Mouse (Mus musculus) megakaryocyte, adult 5-6 weeks (primary cell): ENCODE measurements around the gene Prn. TPM values are rescaled to one million over a fixed set of nuclear protein-coding genes. Genes with fewer than 3 reads are reported as not detected.
A peak's percentile ranks its signal among the peaks of the same experiment; 100 is the strongest.

Experiments
- ATAC-seq: 2 replicates; pipeline ENCODE4 v1.8.0; 2016; ENCODE audit warnings: mild to moderate bottlenecking, inconsistent platforms; ENCODE audit not compliant: poor library complexity, severe bottlenecking
- total RNA-seq, 2 experiments: library from RNA; stranded (forward) in 1 of 2; stranded (reverse) in 1 of 2; fragments of 153-499, 151-499 nt in 1 of 2; fragments of 221-1000, 200-1000 nt in 1 of 2; gene quantifications; 2 replicates each; pipeline versions ENCODE4 v1.2.3 to v1.2.4; 2015 to 2017

Prn gene
- total RNA-seq, 2 experiments from 2014 or later, result not detected

DNA sequence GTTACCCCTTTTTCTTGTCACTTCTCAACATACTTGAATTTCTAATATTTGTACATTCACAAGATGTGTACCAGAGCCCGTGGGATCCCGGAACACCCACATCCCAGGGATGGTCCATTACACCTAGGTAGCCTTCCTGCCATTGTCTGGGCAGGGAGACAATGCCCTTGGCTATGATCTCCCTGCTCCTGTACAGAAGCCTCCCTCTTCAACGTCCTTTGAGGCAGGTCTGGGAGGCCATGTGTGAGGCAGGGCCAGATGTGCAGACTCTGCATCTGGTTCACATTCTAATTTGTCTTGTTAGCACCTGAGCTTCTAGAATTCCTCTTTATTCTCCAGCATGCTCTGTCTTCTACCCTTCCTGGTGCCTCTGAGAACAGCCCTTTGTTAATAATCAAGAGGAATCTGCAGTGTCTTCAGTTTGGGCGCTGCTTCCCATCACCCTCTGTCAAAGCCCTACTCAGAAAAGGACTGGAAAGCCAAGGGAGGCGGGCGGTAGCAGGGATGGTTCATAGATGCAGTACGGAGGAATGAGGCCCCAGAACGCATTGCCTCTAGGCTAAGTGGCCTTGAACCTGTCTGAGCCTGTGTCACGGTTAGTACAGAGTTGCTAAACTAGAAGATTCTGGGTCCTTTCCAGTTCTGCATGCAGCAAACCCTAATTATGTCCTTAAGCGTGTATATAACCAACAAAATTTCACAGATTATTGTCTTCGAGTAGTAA, 39.3 kb downstream of the Prn start:
- ATAC-seq, result no peak

DNA sequence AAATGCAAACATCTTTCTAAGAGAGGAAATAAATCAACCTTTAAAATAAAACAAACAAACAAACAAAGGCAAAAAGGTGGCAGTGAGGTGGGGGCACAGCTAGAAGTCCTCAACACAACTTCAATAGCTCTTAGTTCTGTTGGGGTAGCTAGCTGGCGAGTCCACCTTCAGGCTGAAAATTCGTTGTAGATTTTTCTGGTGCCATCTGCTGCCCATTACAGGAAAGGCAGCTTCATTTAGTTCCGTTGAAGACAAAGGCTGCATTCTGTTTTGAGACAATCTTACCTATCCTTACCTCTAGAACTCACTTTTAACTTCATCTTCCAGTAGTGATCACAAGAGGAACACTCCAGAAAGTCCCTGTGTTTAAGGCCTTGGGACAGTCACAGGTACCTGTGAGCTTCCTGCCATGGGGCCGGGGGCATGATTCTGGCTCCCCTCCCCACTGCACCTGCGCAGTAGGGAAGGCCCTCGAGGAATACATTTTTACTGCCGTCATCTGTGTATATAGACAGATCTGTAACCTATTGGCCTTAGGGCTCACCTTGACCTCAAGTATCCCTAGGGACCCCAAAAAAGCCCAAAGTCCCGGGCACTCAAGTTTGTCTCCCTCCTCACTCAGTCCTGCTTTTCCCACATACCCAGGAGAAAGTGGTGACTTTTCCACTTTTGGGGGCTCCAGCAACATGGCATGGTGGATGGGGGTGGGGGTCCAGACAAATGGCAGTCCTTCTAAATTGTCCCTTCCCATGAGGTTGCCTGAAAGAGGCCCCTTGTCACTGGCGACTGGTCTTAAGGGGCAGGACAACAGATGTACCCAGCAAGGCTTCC, 40.2 kb downstream of the Prn start:
- ATAC-seq, result peak; percentile 60; the same call in 1 of the 2 replicates

DNA sequence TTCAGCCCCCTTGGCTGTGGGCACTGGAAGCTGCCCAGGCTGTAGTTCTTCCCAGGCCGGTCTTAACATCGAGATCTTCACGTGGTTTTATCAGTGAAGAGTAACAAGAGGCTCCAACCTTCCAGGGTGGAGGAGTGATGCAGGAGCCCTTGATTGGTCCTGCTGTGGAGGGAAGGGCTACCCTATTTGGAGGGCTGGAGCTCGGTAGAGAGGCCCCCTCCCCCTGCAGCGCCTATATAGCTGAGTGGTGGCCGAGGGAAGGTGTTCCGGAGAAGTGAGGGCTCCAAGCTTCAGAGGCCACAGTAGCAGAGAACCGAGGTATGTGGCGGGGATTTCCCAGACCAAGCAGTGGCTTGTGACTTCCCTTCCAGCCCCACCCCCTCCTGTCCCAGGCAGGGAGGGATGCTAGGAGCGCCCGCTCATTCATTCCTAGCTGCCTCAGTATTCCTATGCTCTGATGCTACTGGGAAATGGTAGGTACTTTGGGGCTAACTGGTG, 40.9 kb downstream of the Prn start, which contains the start of gene Prnd:
Gene Prnd (plus strand): TSS at position 264 of the 498 bp plus-strand sequence.
- ATAC-seq, result no peak

DNA sequence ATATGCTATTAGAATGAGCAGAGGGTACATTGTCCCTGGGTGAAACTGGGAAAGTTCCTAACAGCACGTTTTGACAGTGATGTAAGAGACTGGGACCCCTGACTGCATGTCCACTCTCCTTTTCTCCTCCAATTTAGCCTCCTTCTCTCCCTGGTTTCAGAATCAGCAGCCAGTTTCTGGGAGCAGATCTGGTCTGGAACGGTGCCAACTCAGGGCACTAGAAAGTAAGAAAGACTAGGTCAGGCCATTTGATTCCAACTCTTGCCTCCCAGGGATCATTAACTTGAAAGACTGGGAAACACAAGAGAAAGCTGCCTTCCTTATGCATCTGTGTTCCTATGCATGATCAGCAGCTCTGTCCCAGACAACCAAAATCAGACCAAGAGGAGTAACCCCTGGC, 42.7 kb downstream of the Prn start:
- ATAC-seq, result no peak

DNA sequence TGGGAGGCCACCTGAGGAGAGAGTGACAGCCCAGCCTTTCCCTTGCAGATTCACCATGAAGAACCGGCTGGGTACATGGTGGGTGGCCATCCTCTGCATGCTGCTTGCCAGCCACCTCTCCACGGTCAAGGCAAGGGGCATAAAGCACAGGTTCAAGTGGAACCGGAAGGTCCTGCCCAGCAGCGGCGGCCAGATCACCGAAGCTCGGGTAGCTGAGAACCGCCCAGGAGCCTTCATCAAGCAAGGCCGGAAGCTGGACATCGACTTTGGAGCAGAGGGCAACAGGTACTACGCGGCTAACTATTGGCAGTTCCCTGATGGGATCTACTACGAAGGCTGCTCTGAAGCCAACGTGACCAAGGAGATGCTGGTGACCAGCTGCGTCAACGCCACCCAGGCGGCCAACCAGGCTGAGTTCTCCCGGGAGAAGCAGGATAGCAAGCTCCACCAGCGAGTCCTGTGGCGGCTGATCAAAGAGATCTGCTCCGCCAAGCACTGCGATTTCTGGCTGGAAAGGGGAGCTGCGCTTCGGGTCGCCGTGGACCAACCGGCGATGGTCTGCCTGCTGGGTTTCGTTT, 43.3 kb downstream of the Prn start:
- peak; percentile 12; the same call in 1 of the 2 replicates for ATAC-seq

DNA sequence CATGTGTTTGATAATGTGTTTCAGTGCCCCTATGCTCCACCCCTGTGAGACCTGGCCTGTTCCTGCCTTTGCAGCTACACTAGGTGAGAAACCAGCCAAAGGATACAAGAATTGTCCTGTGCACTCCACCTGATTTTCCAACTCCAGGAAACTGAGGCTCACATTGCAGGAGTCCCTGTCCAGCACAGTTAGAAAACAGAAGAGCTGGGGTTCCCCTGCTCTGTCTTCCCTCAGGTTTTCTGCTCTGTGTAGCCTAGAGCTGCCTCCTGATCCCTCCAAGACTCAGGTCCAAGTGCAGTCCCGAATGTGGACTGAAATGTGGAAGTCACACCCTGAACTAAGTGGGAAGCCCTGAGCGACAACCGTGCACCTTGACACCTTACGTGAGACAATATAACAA, 44.0 kb downstream of the Prn start:
- no peak for ATAC-seq

DNA sequence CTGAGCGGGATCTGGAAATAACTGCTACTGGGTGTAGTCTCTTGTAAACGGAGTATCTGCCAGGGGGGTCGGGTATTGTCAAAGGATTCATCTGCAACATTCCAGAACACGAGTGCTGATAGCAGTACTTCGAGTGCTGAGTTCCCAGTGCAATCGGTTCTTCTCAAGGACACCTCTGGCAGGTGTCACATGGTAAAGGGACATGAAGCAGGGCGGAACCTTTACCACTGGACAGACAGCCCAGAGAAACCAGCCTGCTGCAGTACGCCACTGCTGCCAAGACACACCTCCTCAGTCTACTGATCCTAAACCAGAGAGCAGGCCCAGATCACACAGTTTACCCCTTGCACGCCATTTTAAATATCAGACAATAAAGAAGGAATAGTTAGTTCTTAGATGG, 45.1 kb downstream of the Prn start:
- ATAC-seq, result no peak

DNA sequence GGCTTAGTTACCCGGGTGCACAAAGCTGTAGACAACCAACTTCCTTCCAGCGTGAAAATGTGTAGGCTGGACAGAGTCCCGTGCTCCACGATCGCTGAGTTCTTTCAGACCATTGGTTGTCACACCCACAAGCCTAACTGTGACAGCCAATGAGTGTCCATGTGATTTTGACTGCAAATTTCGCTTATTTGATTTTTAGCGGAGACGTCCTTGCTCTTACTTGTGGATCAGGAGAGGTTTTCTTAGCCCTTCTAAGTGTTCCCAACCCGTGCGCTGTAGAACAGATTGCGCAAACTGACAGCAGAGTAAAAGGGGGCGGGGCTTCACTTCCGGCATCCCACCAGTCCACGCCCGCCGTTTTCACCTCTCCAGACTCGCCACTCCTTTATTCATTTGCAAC, 45.5 kb downstream of the Prn start:
- ATAC-seq, result peak; percentile 68

DNA sequence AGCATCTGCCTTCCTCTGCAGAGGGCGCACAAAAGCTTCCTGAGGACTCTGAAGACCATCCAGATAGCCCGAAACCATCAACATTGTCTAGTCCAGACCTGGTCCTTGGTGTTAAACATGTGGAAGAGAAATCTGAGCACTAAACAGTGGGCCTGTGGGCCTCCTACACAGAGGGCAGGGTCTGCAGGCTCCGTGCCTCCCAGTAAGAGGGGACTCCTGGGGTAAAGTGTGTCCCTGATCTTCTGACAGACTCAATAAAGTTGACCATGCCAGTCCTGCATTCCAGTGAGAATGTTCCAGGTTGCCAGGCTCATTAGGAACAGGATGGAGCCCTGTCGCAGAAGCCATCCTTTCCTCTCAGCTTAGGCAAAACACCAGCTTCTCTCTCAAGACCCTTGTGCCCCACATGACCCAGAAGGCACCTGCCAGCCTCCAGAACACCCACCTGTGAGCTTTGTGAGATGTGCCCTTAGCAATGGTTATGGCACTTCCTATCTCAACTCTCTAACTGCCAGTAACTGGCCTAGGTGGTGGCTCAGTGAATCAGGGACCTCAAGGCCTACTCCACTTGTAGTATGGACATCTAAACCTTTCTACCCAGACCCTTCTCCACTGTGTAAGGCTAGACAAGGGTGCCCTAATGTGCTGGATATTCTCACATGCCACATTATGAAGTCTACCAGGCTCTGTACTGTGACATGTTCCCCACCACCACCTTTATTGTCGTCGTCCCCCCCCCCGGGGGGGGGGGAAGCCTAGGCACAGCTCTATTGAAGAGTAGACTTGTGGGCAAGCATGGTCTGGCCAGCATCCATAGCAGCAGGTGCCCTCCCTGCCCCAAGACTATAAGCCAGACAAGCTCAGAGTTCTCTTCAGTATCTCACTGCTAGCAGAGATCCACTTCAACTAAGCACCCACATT, 46.8 kb downstream of the Prn start:
- no peak for ATAC-seq

DNA sequence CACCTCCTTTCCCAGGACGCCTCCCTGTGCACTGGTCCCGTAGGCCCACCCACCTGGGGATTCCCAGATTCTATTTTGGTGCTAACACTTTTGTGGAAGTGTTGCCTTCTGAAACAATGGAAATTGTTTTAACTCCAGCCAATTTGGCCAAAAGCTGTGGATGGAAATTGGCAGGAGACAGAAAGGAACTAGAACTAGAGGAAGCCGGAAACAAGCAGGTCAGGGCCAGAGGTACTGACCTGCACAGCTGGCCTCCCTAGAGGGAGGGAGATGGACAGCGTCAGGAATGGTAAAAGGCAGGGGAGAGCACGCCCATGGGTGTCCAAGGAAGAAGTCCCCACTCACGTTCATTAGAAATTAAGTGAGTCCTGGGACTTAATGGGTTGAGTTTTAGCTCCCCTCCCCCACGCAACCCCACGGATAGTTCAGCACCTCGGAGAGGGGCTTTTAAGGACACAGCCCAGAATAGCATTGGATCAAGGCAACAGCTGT, 48.0 kb downstream of the Prn start:
- no peak for ATAC-seq

DNA sequence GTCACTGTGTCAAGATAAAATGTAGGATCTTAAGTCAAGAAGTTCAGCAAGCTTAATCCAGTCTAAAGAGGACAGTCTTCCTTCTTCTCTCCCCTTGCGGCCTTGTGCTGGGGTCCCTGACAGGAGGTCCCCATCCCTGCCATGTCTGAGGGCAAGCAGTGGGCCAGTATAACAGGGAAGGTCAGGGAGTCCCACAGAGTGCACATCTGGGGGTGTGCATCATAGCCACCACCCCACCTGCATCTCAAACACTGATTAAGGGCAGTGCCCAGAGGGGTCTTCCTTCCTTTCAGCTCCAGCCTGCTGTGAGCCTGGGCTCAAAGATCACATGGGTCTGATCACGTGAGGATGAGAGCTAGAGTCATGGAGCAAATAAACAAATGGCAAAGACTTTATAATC, 51.9 kb downstream of the Prn start:
- ATAC-seq, result no peak

DNA sequence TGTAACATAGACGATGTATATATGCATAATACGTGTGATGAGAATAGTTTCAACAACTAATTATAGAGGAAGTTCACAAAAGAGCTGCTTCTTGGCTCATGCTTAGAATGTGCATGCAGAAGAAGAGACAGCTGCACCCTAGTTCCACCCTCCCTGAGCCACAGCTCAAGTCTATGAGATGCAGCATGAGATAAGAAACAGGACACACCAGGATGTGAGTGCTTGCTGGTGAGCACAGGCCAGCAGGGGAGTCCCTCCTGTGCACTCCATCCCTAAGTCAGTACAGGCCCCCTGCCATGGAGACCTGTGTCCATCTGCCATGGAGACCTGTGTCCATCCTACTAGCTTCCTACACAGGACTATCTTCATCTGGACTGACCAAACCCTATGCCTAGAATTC, 60.8 kb downstream of the Prn start:
- no peak for ATAC-seq

DNA sequence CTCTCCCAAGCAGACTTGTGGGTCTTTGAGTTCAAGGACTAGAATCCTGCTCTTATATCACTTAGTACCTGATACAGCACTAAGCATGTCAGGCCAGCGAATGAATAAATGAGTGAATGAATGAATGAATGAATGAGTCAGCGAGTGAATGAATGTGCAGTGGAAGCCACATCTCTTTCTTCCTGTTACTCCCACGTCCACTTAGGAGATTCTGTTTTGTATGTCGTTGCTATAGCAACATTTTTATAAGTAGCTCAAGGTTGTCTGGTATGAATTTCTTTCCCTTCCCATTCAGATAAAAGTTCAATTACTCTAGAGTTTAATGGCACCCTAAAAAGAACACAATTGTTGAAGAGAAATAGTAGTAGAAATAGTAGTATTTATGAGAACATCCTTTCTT, 61.3 kb downstream of the Prn start:
- ATAC-seq, result no peak

DNA sequence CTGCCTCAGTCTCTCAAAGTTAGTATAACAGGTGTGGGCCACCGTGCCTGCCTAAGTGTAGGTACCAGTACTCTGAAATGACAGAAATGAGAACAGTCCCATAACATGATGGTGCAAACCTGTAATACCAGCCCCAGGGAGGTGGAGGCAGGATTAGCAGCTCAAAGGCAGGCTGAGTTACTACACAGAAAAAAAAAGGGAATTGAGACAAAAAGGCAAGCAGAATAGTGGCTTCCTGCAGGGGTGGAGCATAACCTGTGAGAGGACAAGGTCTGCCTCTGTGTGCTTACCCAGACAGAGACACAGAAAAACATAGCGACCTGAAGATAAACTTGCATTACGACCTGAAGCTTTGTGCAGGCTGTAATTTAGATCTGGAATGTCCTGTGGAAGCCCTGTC, 66.9 kb downstream of the Prn start:
- peak; percentile 85 for ATAC-seq

DNA sequence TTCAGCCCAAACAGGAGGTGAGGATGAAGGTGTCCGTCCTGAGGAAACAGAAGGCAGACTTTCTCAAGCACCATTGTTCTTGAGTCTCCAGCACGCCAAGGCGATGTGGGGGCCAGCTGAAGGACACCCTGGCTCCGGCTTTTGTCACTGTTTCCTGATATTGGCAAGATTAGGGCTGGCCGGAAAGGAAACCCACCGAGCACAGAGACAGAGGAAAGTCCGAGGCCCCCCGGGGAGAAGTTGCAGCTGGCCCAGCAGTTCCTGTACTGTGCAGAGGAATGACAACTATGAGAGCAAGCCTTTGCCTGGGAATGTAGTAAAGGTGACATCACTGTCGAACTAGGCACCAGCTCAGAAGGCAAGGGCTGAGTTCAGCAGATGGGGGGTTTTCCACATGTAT, 71.1 kb downstream of the Prn start:
- ATAC-seq, result no peak

DNA sequence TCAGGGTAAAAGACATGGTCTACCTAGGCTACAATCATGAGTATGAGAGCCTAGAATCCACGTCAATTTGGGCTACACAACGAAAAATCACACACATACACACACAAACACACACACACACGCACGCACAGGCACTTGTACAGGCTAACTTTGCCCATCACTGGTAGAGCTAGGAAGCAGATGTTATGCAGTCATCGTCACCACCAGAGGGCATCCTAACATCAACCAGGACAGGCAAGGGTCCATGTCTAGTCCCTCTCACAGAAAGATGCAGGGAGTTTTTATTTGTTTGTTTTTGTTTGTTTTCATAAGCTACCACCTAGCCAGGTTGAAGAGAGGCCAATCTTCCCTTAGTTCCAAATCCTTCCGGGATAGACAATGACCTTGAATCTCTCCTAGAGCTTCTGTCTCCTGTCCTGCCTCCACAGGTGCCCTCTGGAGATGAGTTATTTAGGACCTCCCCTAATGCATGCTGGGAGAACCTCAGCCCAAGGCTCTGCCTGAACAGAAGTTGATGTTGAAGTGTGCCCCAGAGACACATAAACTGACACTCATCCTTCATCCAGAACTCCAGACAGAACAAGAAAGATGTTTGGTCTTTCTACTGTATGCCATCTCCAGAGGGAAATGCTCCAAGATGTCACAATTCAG, 72.9 kb downstream of the Prn start:
- ATAC-seq, result peak; percentile 97

DNA sequence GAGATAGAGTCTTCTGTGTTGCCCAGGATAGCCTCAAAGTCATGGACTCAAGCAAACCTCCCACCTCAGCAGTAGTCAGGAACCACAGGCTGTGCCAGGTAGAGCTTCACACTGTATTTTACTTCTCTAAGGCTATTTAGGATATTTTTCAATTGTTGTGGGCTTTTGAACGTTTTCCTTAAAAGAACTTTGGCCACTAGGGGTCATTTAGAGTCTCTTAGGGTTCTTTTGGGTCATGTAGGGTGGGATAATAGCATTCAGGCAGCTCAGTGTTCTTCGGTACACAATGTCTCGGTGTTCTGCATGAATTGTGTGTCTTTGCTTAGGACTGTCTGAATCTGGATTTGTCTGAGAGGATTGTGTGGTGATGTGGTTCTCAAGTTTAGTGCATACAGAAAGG, 78.2 kb downstream of the Prn start:
- ATAC-seq, result 0 out of 2 replicates have a peak, but pooled peaks have one; percentile 6

DNA sequence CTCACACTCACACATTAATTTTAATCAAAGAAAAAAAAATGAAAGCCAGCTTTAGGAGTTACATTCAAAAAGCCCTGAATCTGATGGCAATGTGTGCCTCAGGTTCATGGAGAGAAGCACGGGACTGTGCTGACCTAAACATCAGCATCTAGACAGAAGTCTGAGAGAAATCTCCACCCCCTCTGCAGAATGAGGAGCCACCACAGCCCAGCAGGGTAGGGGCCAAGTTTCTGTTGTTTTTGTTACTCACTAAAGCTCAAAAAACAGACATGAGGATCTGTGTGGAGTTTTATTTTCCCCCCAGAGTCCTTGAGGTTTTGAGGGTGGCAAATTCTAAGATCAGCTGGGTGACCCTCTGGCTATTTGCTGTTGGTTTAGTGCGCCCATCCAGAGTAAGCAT, 78.8 kb downstream of the Prn start:
- ATAC-seq, result no peak

DNA sequence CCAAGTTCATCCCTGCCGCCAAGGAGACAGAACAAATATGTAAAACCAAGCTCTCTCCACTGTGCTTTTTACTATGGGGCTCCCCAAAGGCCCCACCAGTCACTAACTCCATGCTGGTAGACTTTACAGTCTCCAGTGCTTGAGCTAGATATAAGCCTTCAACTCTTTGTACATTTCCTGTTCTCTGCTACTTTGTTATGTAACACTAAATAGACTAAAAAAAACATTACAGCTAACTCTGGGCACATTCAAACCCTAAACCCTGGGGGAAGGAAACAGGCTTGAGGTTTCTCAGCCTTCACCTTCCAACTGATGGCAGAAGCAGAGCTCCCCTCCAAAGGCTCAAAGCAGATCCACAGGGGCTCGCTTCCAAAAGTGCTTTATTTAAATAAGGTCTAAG, 82.7 kb downstream of the Prn start:
- peak; percentile 33 for ATAC-seq

DNA sequence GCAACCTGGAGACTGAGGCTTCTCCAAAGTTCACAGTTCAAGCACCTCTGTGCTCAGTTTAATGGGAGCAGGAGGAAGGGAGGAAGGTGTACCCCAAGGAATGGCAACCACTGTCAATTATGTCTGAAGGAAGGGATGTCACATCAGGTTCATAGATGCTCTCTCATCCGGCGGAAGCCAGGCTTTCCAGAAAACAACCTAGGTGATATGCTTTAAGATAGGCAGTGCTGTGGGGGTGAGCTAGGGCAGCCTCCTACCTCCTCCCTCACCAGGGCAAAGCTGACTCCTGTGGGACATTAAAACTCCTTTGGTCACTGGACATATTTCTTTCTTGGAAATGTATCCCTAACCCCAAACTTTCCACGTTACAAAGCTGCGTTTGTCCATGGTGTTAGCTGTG, 83.4 kb downstream of the Prn start:
- ATAC-seq, result no peak
